Mouse (Mus musculus) midbrain, postnatal 0 days (tissue): ENCODE measurements around the gene Lgals3. TPM values are rescaled to one million over a fixed set of nuclear protein-coding genes. Genes with fewer than 3 reads are reported as not detected.

Source experiments
- ATAC-seq: fragments of 200-750 bp; cut with Nextera tagmentation; 2 replicates; pipeline ENCODE4 v1.8.0; 2017; ENCODE audit warnings: moderate number of reproducible peaks, mild to moderate bottlenecking, moderate TSS enrichment, moderate library complexity; ENCODE audit not compliant: low FRiP score
- DNase-seq: peaks from one replicate; pipeline ENCODE4 v3.0.0-alpha.2; 2015; ENCODE audit warnings: low spot score
- H3K27ac ChIP-seq: fragments of 300-500 bp; sonication (generic); 2 replicates; pipeline ENCODE4 v1.5.1; 2014; ENCODE audit warnings: low read depth, mild to moderate bottlenecking, low read length, mixed read lengths
- H3K27me3 ChIP-seq: fragments of 300-500 bp; sonication (generic); 2 replicates; pipeline ENCODE4 v1.6.1; 2014; ENCODE audit warnings: low read length, control low read depth, mixed read lengths; ENCODE audit not compliant: insufficient read depth
- H3K36me3 ChIP-seq: fragments of 300-500 bp; sonication (generic); 2 replicates; pipeline ENCODE4 v1.6.1; 2014; ENCODE audit warnings: low read length, control low read depth, mixed read lengths; ENCODE audit not compliant: insufficient read depth
- H3K4me1 ChIP-seq: fragments of 300-500 bp; sonication (generic); 2 replicates; pipeline ENCODE4 v1.6.1; 2014; ENCODE audit warnings: mild to moderate bottlenecking, control low read depth, antibody characterized with exemption, low read length, mixed read lengths; ENCODE audit not compliant: insufficient read depth
- H3K4me2 ChIP-seq: fragments of 300-500 bp; sonication (generic); 2 replicates; pipeline ENCODE4 v1.6.1; 2014; ENCODE audit warnings: low read depth, mild to moderate bottlenecking, low read length, mixed read lengths; ENCODE audit not compliant: poor library complexity, severe bottlenecking
- H3K4me3 ChIP-seq: fragments of 300-500 bp; sonication (generic); 2 replicates; pipeline ENCODE4 v1.5.1; 2014; ENCODE audit warnings: low read depth, mild to moderate bottlenecking, low read length, moderate library complexity
- H3K9ac ChIP-seq: fragments of 300-500 bp; sonication (generic); replicated peaks from 2 replicates; pipeline ENCODE4 v1.6.1; 2014; ENCODE audit warnings: mild to moderate bottlenecking, low read length, moderate library complexity, mixed read lengths; ENCODE audit not compliant: poor library complexity, severe bottlenecking
- H3K9me3 ChIP-seq: fragments of 300-500 bp; sonication (generic); 2 replicates; pipeline ENCODE4 v1.6.1; 2016; ENCODE audit warnings: low read length, control low read depth
- CTCF ChIP-seq: IDR thresholded peaks from 2 replicates; pipeline ENCODE4 v1.5.1; 2016; ENCODE audit warnings: antibody characterized with exemption, mild to moderate bottlenecking
- WGBS: fragments of 180-500 bp; shearing (Covaris S2); extraction: QIAGEN DNeasy Blood & Tissue Kit; methylation state at CpG from one replicate; pipeline ENCODE4 v1.1.7; 2014; 5-methylcytosine and 5-hydroxymethylcytosine counted together
- polyA plus RNA-seq: library from polyadenylated mRNA; unstranded; fragments of >200 nt; fragmentation: Nextera tagmentation; extraction: Ambion mirVana; gene quantifications from 2 replicates; pipeline ENCODE4 v1.2.1, GENCODE M21; 2015
- total RNA-seq: library from RNA; depleted of rRNA; stranded (reverse); fragments of >200 nt; gene quantifications from 2 replicates; pipeline ENCODE4 v1.2.3, GENCODE M21; 2014

The Lgals3 gene
- total and polyA plus RNA-seq, 2 experiments from 2014 or later, result 3.7 to 6.3 TPM

DNA sequence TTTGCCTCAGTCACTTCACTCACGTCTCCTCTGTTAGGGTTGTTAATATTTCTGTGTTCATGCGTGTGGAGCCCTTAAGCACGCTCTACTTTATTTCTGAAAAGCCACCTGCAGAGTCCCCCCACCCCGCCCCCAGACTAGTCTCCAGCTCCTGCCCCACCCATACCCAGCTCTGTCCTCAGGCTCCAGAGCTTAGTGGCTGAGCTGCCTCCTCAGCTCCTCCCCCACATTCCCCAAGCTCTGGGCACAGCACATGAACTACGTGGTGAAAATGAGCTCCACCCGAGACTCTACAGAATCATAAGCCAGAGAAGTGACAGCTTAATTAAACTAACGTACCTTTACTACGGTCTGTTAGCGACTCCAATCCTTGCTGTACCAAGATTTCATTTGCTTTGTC is 38.4 kb downstream of the Lgals3 start:
- TF ChIP-seq CTCF, result no peak
- no peak overlapping the region for H3K4me2 ChIP-seq
- no peaks in the 10 kb centered on the region for H3K27me3 ChIP-seq
- H3K27ac ChIP-seq, result no peak overlapping the region
- H3K9ac ChIP-seq, result no peak overlapping the region
- H3K4me1 ChIP-seq, result no peaks in the 10 kb centered on the region
- DNase-seq (no peak), ATAC-seq (no peak)
- H3K9me3 ChIP-seq, result no peaks in the 10 kb centered on the region
- 79% methylated on average over 9 of the region's 9 CpGs for WGBS
- no peaks in the 10 kb centered on the region for H3K36me3 ChIP-seq
- no peak overlapping the region for H3K4me3 ChIP-seq

DNA sequence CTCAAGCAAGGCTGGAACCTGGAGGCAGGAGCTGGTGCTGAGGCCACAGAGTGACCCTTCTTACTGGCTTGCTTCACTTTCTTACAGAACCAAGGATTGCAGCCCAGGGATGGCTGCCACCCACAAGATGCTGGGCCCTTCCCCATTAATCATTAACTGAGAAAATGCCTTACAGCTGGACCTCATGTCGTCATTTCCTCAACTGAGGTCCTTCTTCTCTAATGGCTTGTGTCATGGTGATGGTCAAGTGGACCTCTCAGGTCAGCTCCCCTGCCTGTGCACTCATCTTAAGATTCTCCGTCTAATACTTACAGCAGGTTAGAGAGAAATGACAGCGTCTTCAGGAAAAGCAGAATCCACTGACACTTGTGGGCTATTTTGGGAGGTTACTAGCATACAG is 49.8 kb downstream of the Lgals3 start:
- no peak for DNase-seq
- no peak for TF ChIP-seq CTCF
- H3K9ac ChIP-seq, result no peak overlapping the region
- H3K4me2 ChIP-seq, result peak overlapping the region; percentile 72
- H3K27me3 ChIP-seq, result no peaks in the 10 kb centered on the region
- ATAC-seq, result no peak
- WGBS, result 35% methylated on average over 3 of the region's 3 CpGs
- no peak overlapping the region for H3K27ac ChIP-seq
- H3K9me3 ChIP-seq, result no peaks in the 10 kb centered on the region
- H3K4me3 ChIP-seq, result peak overlapping the region; percentile 38
- no peaks in the 10 kb centered on the region for H3K4me1 ChIP-seq
- no peaks in the 10 kb centered on the region for H3K36me3 ChIP-seq

DNA sequence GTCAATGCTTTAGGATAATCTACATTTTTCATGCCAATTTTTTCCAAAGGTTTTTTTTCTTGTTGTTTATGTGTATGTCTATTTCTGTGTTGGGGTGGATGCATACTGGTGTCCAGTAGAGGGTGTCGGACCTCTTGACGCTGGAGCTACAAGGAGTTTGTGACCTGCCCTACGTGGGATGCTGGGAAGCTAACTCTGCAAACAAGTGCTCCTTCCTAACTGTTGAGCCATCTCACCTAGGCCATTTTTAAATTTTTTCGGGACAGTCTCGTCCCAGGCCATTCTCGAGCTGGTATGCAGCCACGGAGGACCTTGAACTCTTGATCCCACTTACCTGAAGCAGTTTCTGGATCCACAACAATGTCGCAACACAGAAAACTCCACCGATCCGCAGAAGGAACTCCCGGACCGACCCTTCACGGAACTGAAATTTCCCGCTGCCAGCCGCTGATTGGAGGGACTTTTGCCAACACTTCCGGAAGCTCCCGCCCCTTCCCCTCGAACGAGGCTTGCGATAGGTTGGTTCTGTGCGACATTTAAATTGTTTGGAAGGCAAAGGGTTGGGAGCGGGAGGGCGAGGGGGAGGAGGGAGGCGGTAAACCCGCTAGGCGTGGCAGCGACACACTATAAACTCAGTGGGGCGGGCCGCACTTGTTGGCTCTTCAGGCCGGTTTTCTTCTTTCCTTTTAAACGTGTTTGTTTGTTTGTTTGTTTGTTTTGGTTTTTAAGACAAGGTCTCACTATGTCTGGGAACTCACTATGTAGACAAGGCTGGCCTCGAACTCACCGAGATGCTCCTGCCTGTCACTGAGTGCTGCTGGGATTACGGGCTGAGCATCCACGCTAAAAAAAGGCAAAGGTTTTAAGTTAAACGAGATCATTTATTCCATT is 50.5 kb downstream of the Lgals3 start, which contains the start of gene Dlgap5:
Gene Dlgap5 (minus strand): TSS at position 633 of the 891 bp plus-strand sequence.
- H3K9me3 ChIP-seq, result no peaks in the 10 kb centered on the region
- peak; percentile 12; the same call in 1 of the 2 replicates for TF ChIP-seq CTCF
- no peak within 1 kb of the TSS for H3K27ac ChIP-seq
- WGBS, result 1% methylated on average over 36 of the region's 36 CpGs
- no peaks in the 10 kb centered on the region for H3K4me1 ChIP-seq
- peak within 1 kb of the TSS; percentile 72 for H3K4me2 ChIP-seq
- no peaks in the 10 kb centered on the region for H3K36me3 ChIP-seq
- no peaks in the 10 kb centered on the region for H3K27me3 ChIP-seq
- DNase-seq (peak; percentile 92), ATAC-seq (peak; percentile 94)
- H3K4me3 ChIP-seq, result peak within 1 kb of the TSS; percentile 38
- no peak within 1 kb of the TSS for H3K9ac ChIP-seq

- no peak overlapping the region for H3K9ac ChIP-seq
- DNase-seq (no peak), ATAC-seq (no peak)
- no peaks in the 10 kb centered on the region for H3K27me3 ChIP-seq
- H3K27ac ChIP-seq, result no peak overlapping the region
- peak overlapping the region; percentile 72 for H3K4me2 ChIP-seq
- no peaks in the 10 kb centered on the region for H3K36me3 ChIP-seq
- no peaks in the 10 kb centered on the region for H3K9me3 ChIP-seq
- no peak for TF ChIP-seq CTCF
- no peaks in the 10 kb centered on the region for H3K4me1 ChIP-seq
- peak overlapping the region; percentile 38 for H3K4me3 ChIP-seq
- 48% methylated on average over 5 of the region's 5 CpGs for WGBS
Observed at GRCm38 (mm10) chr14:47418666-47418991, 51.1 kb downstream of the Lgals3 start.

- no peaks in the 10 kb centered on the region for H3K36me3 ChIP-seq
- 91% methylated on average over 9 of the region's 9 CpGs for WGBS
- ATAC-seq, result no peak
Observed at GRCm38 (mm10) chr14:47419034-47419625, 51.6 kb downstream of the Lgals3 start.

DNA sequence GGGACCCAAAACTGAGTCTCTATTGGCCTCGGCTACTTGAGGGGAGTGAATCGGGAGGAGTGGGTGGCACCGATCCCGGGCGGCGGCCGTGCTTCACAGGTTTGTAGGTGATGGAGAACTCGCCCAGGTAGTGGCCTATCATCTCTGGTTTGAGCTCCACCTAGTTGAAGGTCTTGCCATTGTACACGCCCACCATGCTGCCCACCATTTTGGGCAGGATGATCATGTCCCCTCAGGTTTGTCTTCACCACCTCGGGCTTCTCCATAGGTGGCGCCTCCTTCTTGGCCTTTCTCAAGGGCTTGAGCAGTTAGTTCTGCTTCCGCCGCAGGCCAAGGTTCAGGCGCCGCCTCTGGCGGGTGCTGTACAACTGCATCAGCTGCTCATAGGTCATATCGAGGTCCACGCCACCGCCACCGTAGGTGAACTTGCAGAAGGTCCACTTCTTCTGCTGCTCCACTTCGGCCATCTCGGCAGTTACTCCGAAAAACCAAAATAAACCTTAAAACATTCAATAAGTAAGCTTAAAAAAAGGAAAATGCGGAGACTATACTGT is 52.2 kb downstream of the Lgals3 start:
- ATAC-seq (no peak), DNase-seq (no peak)
- 95% methylated on average over 24 of the region's 24 CpGs for WGBS
- H3K27me3 ChIP-seq, result no peaks in the 10 kb centered on the region
- no peaks in the 10 kb centered on the region for H3K4me1 ChIP-seq
- H3K9ac ChIP-seq, result no peak overlapping the region
- H3K36me3 ChIP-seq, result no peaks in the 10 kb centered on the region
- no peak overlapping the region for H3K27ac ChIP-seq
- no peak overlapping the region for H3K4me3 ChIP-seq
- no peaks in the 10 kb centered on the region for H3K9me3 ChIP-seq
- no peak for TF ChIP-seq CTCF
- H3K4me2 ChIP-seq, result no peak overlapping the region

More at GRCm38 (mm10) chr14:47419034-47419625, 51.6 kb downstream of the Lgals3 start:
- H3K9me3 ChIP-seq, result no peaks in the 10 kb centered on the region
- H3K9ac ChIP-seq, result no peak overlapping the region
- no peak overlapping the region for H3K4me2 ChIP-seq
- no peak for TF ChIP-seq CTCF
- no peak for DNase-seq
- no peak overlapping the region for H3K27ac ChIP-seq
- H3K4me1 ChIP-seq, result no peaks in the 10 kb centered on the region
- H3K27me3 ChIP-seq, result no peaks in the 10 kb centered on the region
- H3K4me3 ChIP-seq, result no peak overlapping the region
